Mouse (Mus musculus) bone marrow, adult 2 months (tissue): ENCODE results near the gene Rfk.

ENCODE experiments used
- CTCF ChIP-seq: fragments of 200-500 bp; IDR thresholded peaks from 2 replicates; pipeline ENCODE4 v1.5.1; 2011; ENCODE audit warnings: low read length, control low read depth; ENCODE audit not compliant: control insufficient read depth, insufficient read depth
- POLR2A ChIP-seq: fragments of 200-500 bp; IDR thresholded peaks from 2 replicates; pipeline ENCODE4 v1.6.1; 2011; ENCODE audit warnings: low read depth, mild to moderate bottlenecking, control low read depth, low read length, borderline replicate concordance; ENCODE audit not compliant: control insufficient read depth

DNA sequence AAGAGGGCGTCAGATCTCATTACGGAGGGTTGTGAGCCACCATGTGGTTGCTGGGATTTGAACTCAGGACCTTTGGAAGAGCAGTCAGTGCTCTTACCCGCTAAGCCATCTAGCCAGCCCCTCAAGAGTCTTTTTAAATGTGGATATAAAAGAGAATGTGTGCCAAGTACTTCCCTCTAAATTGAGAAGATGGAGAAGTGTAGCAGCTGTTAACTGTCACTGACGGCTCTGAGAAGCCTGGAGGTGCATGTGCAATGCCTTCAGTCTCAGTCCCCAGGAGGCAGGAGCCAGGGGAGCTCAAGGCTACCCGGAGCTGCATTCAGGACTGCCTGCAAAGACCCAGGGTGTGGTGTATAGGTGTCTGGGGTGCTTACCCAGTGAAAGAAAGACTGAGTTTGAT is 4.1 kb downstream of the Rfk start:
- TF ChIP-seq CTCF (no peak), POLR2A (no peak)
